Mouse (Mus musculus): Measurements from ENCODE around the gene Ing5. TPM values are rescaled to one million over a fixed set of nuclear protein-coding genes. Genes with fewer than 3 reads are reported as not detected.

The Ing5 gene
- total RNA-seq, 1 experiment, result 26.5 TPM

- H3K4me3 ChIP-seq (ENCODE audit: insufficient read depth in 1 of 2, low read depth in 1 of 2, low read length in 2 of 2, poor library complexity in 1 of 2, severe bottlenecking in 1 of 2), result no peak overlapping the region
- H3K9ac ChIP-seq (ENCODE audit: insufficient read depth, low read depth, low read length, poor library complexity, severe bottlenecking), result no peak overlapping the region
- no peaks in the 10 kb centered on the region for H3K4me1 ChIP-seq (ENCODE audit: control insufficient read depth in 2 of 2, insufficient read depth in 2 of 2, low read length in 2 of 2, poor library complexity in 1 of 2)
- TF ChIP-seq ZC3H11A (IDR thresholded peaks at IDR 0.05; ENCODE audit: borderline replicate concordance, low read depth, low read length), result no peak
- no peak for TF ChIP-seq HCFC1 (IDR thresholded peaks at IDR 0.05; ENCODE audit: borderline replicate concordance, insufficient read depth, low read length)
- TF ChIP-seq MAFK (IDR thresholded peaks at IDR 0.05; ENCODE audit: insufficient read depth, low read depth, low read length), result no peak
- no peak for TF ChIP-seq ZNF384 (IDR thresholded peaks at IDR 0.05; ENCODE audit: low read depth, low read length)
- peaks cover 4% of the 10 kb centered on the region; the same call in 1 of the 2 replicates for H3K36me3 ChIP-seq (ENCODE audit: control insufficient read depth, insufficient read depth, low read length, poor library complexity, severe bottlenecking)
- no peak overlapping the region for H3K27ac ChIP-seq (ENCODE audit: insufficient read depth, low read depth, low read length, poor library complexity, severe bottlenecking)
- in situ Hi-C loops (cut with MboI; ENCODE audit: low sequenced_read_pairs in 2 of 2, unreplicated experiment in 2 of 2), result no loop called here
- no peak for DNase-seq (ENCODE audit: low read depth, low spot score)
- H3K9me3 ChIP-seq (ENCODE audit: control insufficient read depth, insufficient read depth, low read depth, low read length), result no peaks in the 10 kb centered on the region
Observed at GRCm38 (mm10) chr1:93769901-93770300, 33.9 kb upstream of the Ing5 start.

- Histone ChIP-seq H3K4me1 (ENCODE audit: control insufficient read depth in 2 of 2, insufficient read depth in 2 of 2, low read length in 2 of 2, poor library complexity in 1 of 2) (no peaks in the 10 kb centered on the region), H3K9me3 (ENCODE audit: control insufficient read depth, insufficient read depth, low read depth, low read length) (no peaks in the 10 kb centered on the region), H3K9ac (ENCODE audit: insufficient read depth, low read depth, low read length, poor library complexity, severe bottlenecking) (no peak overlapping the region), H3K4me3 (ENCODE audit: insufficient read depth in 1 of 2, low read depth in 1 of 2, low read length in 2 of 2, poor library complexity in 1 of 2, severe bottlenecking in 1 of 2) (no peak overlapping the region), H3K27ac (ENCODE audit: insufficient read depth, low read depth, low read length, poor library complexity, severe bottlenecking) (no peak overlapping the region), H3K36me3 (ENCODE audit: control insufficient read depth, insufficient read depth, low read length, poor library complexity, severe bottlenecking) (peaks cover 30% of the 10 kb centered on the region)
- in situ Hi-C loops (cut with MboI; ENCODE audit: low sequenced_read_pairs in 2 of 2, unreplicated experiment in 2 of 2), result no loop called here
- no peak for DNase-seq (ENCODE audit: low read depth, low spot score)
- TF ChIP-seq CHD2 (IDR thresholded peaks at IDR 0.05; ENCODE audit: low read depth, low read length), result no peak
- TF ChIP-seq MAFK (IDR thresholded peaks at IDR 0.05; ENCODE audit: insufficient read depth, low read depth, low read length), result no peak
- no peak for TF ChIP-seq ZNF384 (IDR thresholded peaks at IDR 0.05; ENCODE audit: low read depth, low read length)
- no peak for TF ChIP-seq ZC3H11A (IDR thresholded peaks at IDR 0.05; ENCODE audit: borderline replicate concordance, low read depth, low read length)
- TF ChIP-seq HCFC1 (IDR thresholded peaks at IDR 0.05; ENCODE audit: borderline replicate concordance, insufficient read depth, low read length), result no peak
Observed at GRCm38 (mm10) chr1:93776686-93777085, 27.1 kb upstream of the Ing5 start.

- Histone ChIP-seq H3K4me1 (ENCODE audit: control insufficient read depth in 2 of 2, insufficient read depth in 2 of 2, low read length in 2 of 2, poor library complexity in 1 of 2) (no peaks in the 10 kb centered on the region), H3K4me3 (ENCODE audit: insufficient read depth in 1 of 2, low read depth in 1 of 2, low read length in 2 of 2, poor library complexity in 1 of 2, severe bottlenecking in 1 of 2) (no peak overlapping the region), H3K27ac (ENCODE audit: insufficient read depth, low read depth, low read length, poor library complexity, severe bottlenecking) (no peak overlapping the region), H3K36me3 (ENCODE audit: control insufficient read depth, insufficient read depth, low read length, poor library complexity, severe bottlenecking) (peaks cover 36% of the 10 kb centered on the region), H3K9me3 (ENCODE audit: control insufficient read depth, insufficient read depth, low read depth, low read length) (no peaks in the 10 kb centered on the region), H3K9ac (ENCODE audit: insufficient read depth, low read depth, low read length, poor library complexity, severe bottlenecking) (no peak overlapping the region)
- in situ Hi-C loops (cut with MboI; ENCODE audit: low sequenced_read_pairs in 2 of 2, unreplicated experiment in 2 of 2), result no loop called here
- no peak for DNase-seq (ENCODE audit: low read depth, low spot score)
- TF ChIP-seq ZC3H11A (IDR thresholded peaks at IDR 0.05; ENCODE audit: borderline replicate concordance, low read depth, low read length), result no peak
- TF ChIP-seq CHD2 (IDR thresholded peaks at IDR 0.05; ENCODE audit: low read depth, low read length), result no peak
- no peak for TF ChIP-seq ZNF384 (IDR thresholded peaks at IDR 0.05; ENCODE audit: low read depth, low read length)
- TF ChIP-seq HCFC1 (IDR thresholded peaks at IDR 0.05; ENCODE audit: borderline replicate concordance, insufficient read depth, low read length), result no peak
- TF ChIP-seq MAFK (IDR thresholded peaks at IDR 0.05; ENCODE audit: insufficient read depth, low read depth, low read length), result no peak
Observed at GRCm38 (mm10) chr1:93786912-93787311, 16.9 kb upstream of the Ing5 start.

- H3K4me1 ChIP-seq (ENCODE audit: control insufficient read depth in 2 of 2, insufficient read depth in 2 of 2, low read length in 2 of 2, poor library complexity in 1 of 2), result no peaks in the 10 kb centered on the region
- no peak overlapping the region for H3K27ac ChIP-seq (ENCODE audit: insufficient read depth, low read depth, low read length, poor library complexity, severe bottlenecking)
- no peaks in the 10 kb centered on the region for H3K9me3 ChIP-seq (ENCODE audit: control insufficient read depth, insufficient read depth, low read depth, low read length)
- peaks cover 50% of the 10 kb centered on the region for H3K36me3 ChIP-seq (ENCODE audit: control insufficient read depth, insufficient read depth, low read length, poor library complexity, severe bottlenecking)
- no peak for DNase-seq (ENCODE audit: low read depth, low spot score)
- H3K9ac ChIP-seq (ENCODE audit: insufficient read depth, low read depth, low read length, poor library complexity, severe bottlenecking), result no peak overlapping the region
- H3K4me3 ChIP-seq (ENCODE audit: insufficient read depth in 1 of 2, low read depth in 1 of 2, low read length in 2 of 2, poor library complexity in 1 of 2, severe bottlenecking in 1 of 2), result no peak overlapping the region
- in situ Hi-C loops (cut with MboI; ENCODE audit: low sequenced_read_pairs in 2 of 2, unreplicated experiment in 2 of 2), result no loop called here
- TF ChIP-seq MAFK (IDR thresholded peaks at IDR 0.05; ENCODE audit: insufficient read depth, low read depth, low read length) (no peak), ZNF384 (IDR thresholded peaks at IDR 0.05; ENCODE audit: low read depth, low read length) (no peak), CHD2 (IDR thresholded peaks at IDR 0.05; ENCODE audit: low read depth, low read length) (no peak), ZC3H11A (IDR thresholded peaks at IDR 0.05; ENCODE audit: borderline replicate concordance, low read depth, low read length) (no peak), HCFC1 (IDR thresholded peaks at IDR 0.05; ENCODE audit: borderline replicate concordance, insufficient read depth, low read length) (no peak)
Observed at GRCm38 (mm10) chr1:93794526-93794925, 9.2 kb upstream of the Ing5 start.

GRCm38 (mm10) chr1:93795886-93796285, 7.9 kb upstream of the Ing5 start:
- H3K36me3 ChIP-seq (ENCODE audit: control insufficient read depth, insufficient read depth, low read length, poor library complexity, severe bottlenecking), result peaks cover 56% of the 10 kb centered on the region
- no peak overlapping the region for H3K4me3 ChIP-seq (ENCODE audit: insufficient read depth in 1 of 2, low read depth in 1 of 2, low read length in 2 of 2, poor library complexity in 1 of 2, severe bottlenecking in 1 of 2)
- H3K9ac ChIP-seq (ENCODE audit: insufficient read depth, low read depth, low read length, poor library complexity, severe bottlenecking), result no peak overlapping the region
- in situ Hi-C loops (cut with MboI; ENCODE audit: low sequenced_read_pairs in 2 of 2, unreplicated experiment in 2 of 2), result no loop called here
- no peak for DNase-seq (ENCODE audit: low read depth, low spot score)
- no peaks in the 10 kb centered on the region for H3K9me3 ChIP-seq (ENCODE audit: control insufficient read depth, insufficient read depth, low read depth, low read length)
- TF ChIP-seq ZC3H11A (IDR thresholded peaks at IDR 0.05; ENCODE audit: borderline replicate concordance, low read depth, low read length) (no peak), MAFK (IDR thresholded peaks at IDR 0.05; ENCODE audit: insufficient read depth, low read depth, low read length) (no peak), ZNF384 (IDR thresholded peaks at IDR 0.05; ENCODE audit: low read depth, low read length) (no peak), HCFC1 (IDR thresholded peaks at IDR 0.05; ENCODE audit: borderline replicate concordance, insufficient read depth, low read length) (no peak), CHD2 (IDR thresholded peaks at IDR 0.05; ENCODE audit: low read depth, low read length) (no peak)
- H3K4me1 ChIP-seq (ENCODE audit: control insufficient read depth in 2 of 2, insufficient read depth in 2 of 2, low read length in 2 of 2, poor library complexity in 1 of 2), result no peaks in the 10 kb centered on the region
- no peak overlapping the region for H3K27ac ChIP-seq (ENCODE audit: insufficient read depth, low read depth, low read length, poor library complexity, severe bottlenecking)

Measured in ES-E14 (cell line).